ENCODE assay signal across 22 mouse cellular contexts in the genomic region with DNA sequence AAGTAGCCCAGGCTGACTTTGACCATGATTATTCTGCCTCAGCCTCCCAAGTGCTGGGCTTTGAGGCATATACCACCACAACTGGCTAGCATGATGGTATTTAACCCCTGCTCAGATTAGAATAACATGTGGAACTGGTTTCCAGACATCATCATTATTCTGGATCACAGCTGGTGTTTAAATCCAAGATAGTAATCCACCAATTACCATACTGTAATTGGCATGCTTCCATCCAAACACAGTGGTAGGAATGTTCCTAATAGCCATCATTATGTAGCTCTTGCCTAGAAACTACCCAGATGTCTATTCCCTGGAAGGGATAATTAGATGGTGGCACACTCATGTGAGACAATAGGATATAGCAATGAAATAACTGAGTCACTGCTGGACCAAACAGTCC.
DNase-seq lines count a peak whose midpoint lies in the region; ATAC-seq and TF ChIP-seq lines count a peak whose summit lies in the region.
"Had no signal": no experiment of that assay in that cellular context is flagged by ENCODE, and none has a peak within 500 bp of the region (broad histone marks: within the 10 kb centered on the region; RNA-seq: fewer than 3 reads in every experiment).

No protein-coding gene starts in this region.

- no peaks in the 10 kb centered on the region for H3K27me3 ChIP-seq in hindbrain, embryonic 11.5 days (ENCODE audit: control insufficient read depth, insufficient read depth, low read length)
- H3K27me3 ChIP-seq in hindbrain, postnatal 0 days (ENCODE audit: insufficient read depth, low read length): no peaks in the 10 kb centered on the region
- H3K27me3 ChIP-seq in midbrain, embryonic 14.5 days (ENCODE audit: control insufficient read depth, insufficient read depth, low read length): no peaks in the 10 kb centered on the region
- H3K27me3 ChIP-seq in midbrain, postnatal 0 days (ENCODE audit: insufficient read depth, low read length): no peaks in the 10 kb centered on the region
- H3K27me3 ChIP-seq in forebrain, postnatal 0 days (ENCODE audit: insufficient read depth, low read length): no peaks in the 10 kb centered on the region
- H3K27me3 ChIP-seq: CH12.LX; heart, embryonic 13.5 days had no signal

- TF ChIP-seq CTCF in hindbrain, postnatal 0 days (IDR thresholded peaks at IDR 0.05; ENCODE audit: low read depth): no peak
- TF ChIP-seq CTCF in midbrain, postnatal 0 days (IDR thresholded peaks at IDR 0.05): no peak
- no peak for TF ChIP-seq CTCF in forebrain, postnatal 0 days (IDR thresholded peaks at IDR 0.05; ENCODE audit: low read depth)

- no peaks in the 10 kb centered on the region for H3K4me1 ChIP-seq in hindbrain, embryonic 11.5 days (replicated peaks; ENCODE audit: control insufficient read depth, insufficient read depth, low read length)
- no peaks in the 10 kb centered on the region for H3K4me1 ChIP-seq in hindbrain, postnatal 0 days (ENCODE audit: insufficient read depth, low read length)
- no peaks in the 10 kb centered on the region for H3K4me1 ChIP-seq in midbrain, embryonic 14.5 days (ENCODE audit: control insufficient read depth, insufficient read depth, low read length)
- no peaks in the 10 kb centered on the region for H3K4me1 ChIP-seq in midbrain, postnatal 0 days (ENCODE audit: insufficient read depth, low read length)
- no peaks in the 10 kb centered on the region for H3K4me1 ChIP-seq in forebrain, postnatal 0 days (ENCODE audit: insufficient read depth)

- H3K36me3 ChIP-seq in hindbrain, embryonic 11.5 days (ENCODE audit: control insufficient read depth, insufficient read depth, low read length): no peaks in the 10 kb centered on the region
- H3K36me3 ChIP-seq in hindbrain, postnatal 0 days (ENCODE audit: insufficient read depth, low read length): no peaks in the 10 kb centered on the region
- H3K36me3 ChIP-seq in midbrain, embryonic 14.5 days (ENCODE audit: control insufficient read depth, insufficient read depth, low read length): no peaks in the 10 kb centered on the region
- no peaks in the 10 kb centered on the region for H3K36me3 ChIP-seq in midbrain, postnatal 0 days (ENCODE audit: insufficient read depth, low read length)
- H3K36me3 ChIP-seq in forebrain, postnatal 0 days (ENCODE audit: insufficient read depth): no peaks in the 10 kb centered on the region
- H3K36me3 ChIP-seq: heart, embryonic 13.5 days had no signal

- ATAC-seq in hindbrain, embryonic 11.5 days (ENCODE audit: low FRiP score): peak; percentile 30; the same call in 1 of the 2 replicates
- no peak for ATAC-seq in hindbrain, postnatal 0 days
- ATAC-seq in midbrain, embryonic 14.5 days (ENCODE audit: low FRiP score, low TSS enrichment): no peak
- no peak for ATAC-seq in midbrain, postnatal 0 days (ENCODE audit: low FRiP score)
- ATAC-seq in forebrain, postnatal 0 days: peak; percentile 40; the same call in 1 of the 2 replicates
- ATAC-seq: inflammation-experienced regulatory T-cells, adult 6 months; liver, postnatal 0 days had no signal

- no peak overlapping the region for H3K4me3 ChIP-seq in hindbrain, embryonic 11.5 days (ENCODE audit: low read depth, low read length)
- H3K4me3 ChIP-seq in hindbrain, postnatal 0 days (ENCODE audit: low read length): no peak overlapping the region
- H3K4me3 ChIP-seq in midbrain, embryonic 14.5 days (replicated peaks; ENCODE audit: low read depth, low read length): no peak overlapping the region
- no peak overlapping the region for H3K4me3 ChIP-seq in midbrain, postnatal 0 days (ENCODE audit: low read depth, low read length)
- no peak overlapping the region for H3K4me3 ChIP-seq in forebrain, postnatal 0 days (ENCODE audit: low read depth, low read length)
- H3K4me3 ChIP-seq: heart, embryonic 13.5 days had no signal

- DNase-seq in hindbrain, embryonic 11.5 days (ENCODE audit: low spot score): no peak
- no peak for DNase-seq in hindbrain, postnatal 0 days (ENCODE audit: low spot score)
- DNase-seq in midbrain, embryonic 14.5 days: peak; percentile 17
- no peak for DNase-seq in midbrain, postnatal 0 days (ENCODE audit: low spot score)
- DNase-seq in forebrain, postnatal 0 days: no peak
- no peak for DNase-seq in right cerebral cortex, adult 2 months (ENCODE audit: low spot score in 2 of 2)
- no peak for DNase-seq in left cerebral cortex, adult 11 months (ENCODE audit: low spot score)
- no peak for DNase-seq in thymus, adult 18-20 months
- DNase-seq: adrenal gland, postnatal 36 days; cerebellum, adult 2 months; cerebellum, postnatal 36 days; gastrocnemius, postnatal 10 days; heart, adult 11 months; kidney, adult 2 months; kidney, postnatal 14 days; liver, postnatal 0 days; right cerebral cortex, postnatal 14 days; spleen, adult 18-20 months; thymus, postnatal 4 days had no signal

- H3K4me2 ChIP-seq in hindbrain, embryonic 11.5 days (replicated peaks; ENCODE audit: low read depth, low read length): no peak overlapping the region
- H3K4me2 ChIP-seq in hindbrain, postnatal 0 days (ENCODE audit: low read depth, low read length): no peak overlapping the region
- H3K4me2 ChIP-seq in midbrain, embryonic 14.5 days (ENCODE audit: low read length): no peak overlapping the region
- no peak overlapping the region for H3K4me2 ChIP-seq in midbrain, postnatal 0 days (ENCODE audit: low read depth, low read length, poor library complexity, severe bottlenecking)
- H3K4me2 ChIP-seq in forebrain, postnatal 0 days (ENCODE audit: low read depth): no peak overlapping the region
- H3K4me2 ChIP-seq: heart, embryonic 13.5 days had no signal

- no peaks in the 10 kb centered on the region for H3K9me3 ChIP-seq in hindbrain, embryonic 11.5 days (ENCODE audit: control insufficient read depth, low read length)
- no peaks in the 10 kb centered on the region for H3K9me3 ChIP-seq in hindbrain, postnatal 0 days (ENCODE audit: low read length)
- no peaks in the 10 kb centered on the region for H3K9me3 ChIP-seq in midbrain, embryonic 14.5 days (ENCODE audit: control insufficient read depth, low read length)
- H3K9me3 ChIP-seq in midbrain, postnatal 0 days (ENCODE audit: low read length): no peaks in the 10 kb centered on the region
- no peaks in the 10 kb centered on the region for H3K9me3 ChIP-seq in forebrain, postnatal 0 days (ENCODE audit: low read length)
- H3K9me3 ChIP-seq: heart, embryonic 13.5 days had no signal

- H3K9ac ChIP-seq in hindbrain, embryonic 11.5 days (ENCODE audit: low read depth, low read length): no peak overlapping the region
- H3K9ac ChIP-seq in hindbrain, postnatal 0 days (replicated peaks; ENCODE audit: low read length): no peak overlapping the region
- H3K9ac ChIP-seq in midbrain, embryonic 14.5 days (replicated peaks; ENCODE audit: low read length): no peak overlapping the region
- no peak overlapping the region for H3K9ac ChIP-seq in midbrain, postnatal 0 days (replicated peaks; ENCODE audit: low read length, poor library complexity, severe bottlenecking)
- no peak overlapping the region for H3K9ac ChIP-seq in forebrain, postnatal 0 days
- H3K9ac ChIP-seq: heart, embryonic 13.5 days; liver, postnatal 0 days had no signal

- no peak overlapping the region for H3K27ac ChIP-seq in hindbrain, embryonic 11.5 days (ENCODE audit: low read depth, low read length)
- H3K27ac ChIP-seq in hindbrain, postnatal 0 days: no peak overlapping the region
- H3K27ac ChIP-seq in midbrain, embryonic 14.5 days (replicated peaks; ENCODE audit: low read depth, low read length): no peak overlapping the region
- no peak overlapping the region for H3K27ac ChIP-seq in midbrain, postnatal 0 days (ENCODE audit: low read depth, low read length)
- no peak overlapping the region for H3K27ac ChIP-seq in forebrain, postnatal 0 days (ENCODE audit: low read depth, low read length)
- H3K27ac ChIP-seq: heart, embryonic 13.5 days had no signal

Comparison
In these comparisons a context has a peak if more than half of its experiments do, and no peak if none do; other contexts are left out.
1. ATAC-seq: peak in hindbrain, embryonic 11.5 days (single experiment) and forebrain, postnatal 0 days (single experiment); none in hindbrain, postnatal 0 days (single experiment), midbrain, embryonic 14.5 days (single experiment) and midbrain, postnatal 0 days (single experiment).